ENCODE assay signal across 23 mouse cellular contexts in the genomic region with DNA sequence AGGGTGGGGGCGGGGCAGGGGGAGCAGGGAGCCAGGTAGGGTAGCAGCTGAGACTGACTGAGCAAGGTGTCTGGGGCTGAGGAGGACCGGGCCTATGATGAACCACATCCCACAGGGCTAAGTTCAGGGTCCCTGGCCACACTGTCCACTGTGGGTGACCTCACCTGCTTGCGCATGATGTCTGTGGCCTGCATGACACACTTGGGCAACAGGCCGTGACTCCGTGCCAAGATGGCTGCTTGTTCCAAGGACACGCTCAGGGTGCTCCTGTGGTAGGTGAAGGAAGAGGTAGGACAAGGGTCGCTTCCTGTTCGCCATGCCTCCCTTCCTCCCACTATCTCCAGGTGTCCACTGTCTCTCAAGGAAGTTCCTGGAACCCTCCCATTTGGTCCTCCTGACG.
DNase-seq lines count a peak whose midpoint lies in the region; ATAC-seq and TF ChIP-seq lines count a peak whose summit lies in the region.
"Had no signal": no experiment of that assay in that cellular context is flagged by ENCODE, and none has a peak within 500 bp of the region (broad histone marks: within the 10 kb centered on the region; RNA-seq: fewer than 3 reads in every experiment).

No protein-coding gene starts in this region.

- no peak overlapping the region for H3K4me3 ChIP-seq in kidney, adult 2 months (ENCODE audit: insufficient read depth, low read depth, low read length)
- H3K4me3 ChIP-seq in liver, adult 2 months (ENCODE audit: insufficient read depth, low read depth, low read length), result no peak overlapping the region
- H3K4me3 ChIP-seq in liver, postnatal 0 days (ENCODE audit: low read depth, low read length), result no peak overlapping the region
- H3K4me3 ChIP-seq: forebrain, embryonic 10.5 days; forebrain, embryonic 13.5 days; gastrocnemius, adult 2 months; hindbrain, embryonic 12.5 days; hindbrain, embryonic 15.5 days had no signal

- no peak overlapping the region for H3K9ac ChIP-seq in liver, adult 2 months (ENCODE audit: low read depth, low read length)
- no peak overlapping the region for H3K9ac ChIP-seq in liver, postnatal 0 days (replicated peaks)
- H3K9ac ChIP-seq: forebrain, embryonic 13.5 days; hindbrain, embryonic 12.5 days; hindbrain, embryonic 15.5 days had no signal

- no peaks in the 10 kb centered on the region for H3K9me3 ChIP-seq in liver, postnatal 0 days (ENCODE audit: low read length)
- H3K9me3 ChIP-seq: forebrain, embryonic 10.5 days; forebrain, embryonic 13.5 days; hindbrain, embryonic 12.5 days; hindbrain, embryonic 15.5 days had no signal

- no peak for TF ChIP-seq POLR2A in kidney, adult 2 months (IDR thresholded peaks at IDR 0.05; ENCODE audit: low read depth, low read length)
- no peak for TF ChIP-seq POLR2A in liver, adult 2 months (IDR thresholded peaks at IDR 0.05; ENCODE audit: extremely low read depth, insufficient read depth, low read length)

- no peak for TF ChIP-seq EP300 in liver, postnatal 0 days (IDR thresholded peaks at IDR 0.05; ENCODE audit: low read depth)

- WGBS in kidney, adult 2 months, result 71% methylated on average over 9 of the region's 9 CpGs
- 74% methylated on average over 9 of the region's 9 CpGs for WGBS in liver, adult 2 months
- 92% methylated on average over 9 of the region's 9 CpGs for WGBS in liver, postnatal 0 days (ENCODE audit: insufficient replicate concordance)

- H3K36me3 ChIP-seq in kidney, adult 2 months (ENCODE audit: control insufficient read depth, insufficient read depth, low read length), result no peaks in the 10 kb centered on the region
- H3K36me3 ChIP-seq in liver, adult 2 months (ENCODE audit: control insufficient read depth, insufficient read depth, low read length), result no peaks in the 10 kb centered on the region
- H3K36me3 ChIP-seq in liver, postnatal 0 days (replicated peaks; ENCODE audit: insufficient read depth, low read length), result peaks cover 32% of the 10 kb centered on the region
- H3K36me3 ChIP-seq: G1E had no signal

- no peak for TF ChIP-seq CTCF in kidney, adult 2 months (conservative IDR thresholded peaks at IDR 0.05; ENCODE audit: insufficient read depth, insufficient read length, low read depth, low read length)
- TF ChIP-seq CTCF in liver, adult 2 months (IDR thresholded peaks at IDR 0.05; ENCODE audit: low read depth, low read length), result no peak
- TF ChIP-seq CTCF in liver, postnatal 0 days (IDR thresholded peaks at IDR 0.05; ENCODE audit: low read depth), result no peak

- DNase-seq in adrenal gland, postnatal 14 days, result peak; percentile 58
- no peak for DNase-seq in adrenal gland, adult 8-10 months
- peak; percentile 63 for DNase-seq in kidney, adult 2 months
- no peak for DNase-seq in kidney, adult 18-20 months
- DNase-seq in liver, adult 2 months (ENCODE audit: extremely low read depth, low read depth, low spot score), result peak; percentile 70
- no peak for DNase-seq in liver, postnatal 0 days
- no peak for DNase-seq in frontal cortex, adult 2 months (ENCODE audit: extremely low spot score in 1 of 2, low spot score in 1 of 2)
- DNase-seq: B cell, adult 2 months; cerebellum, adult 18-20 months; cerebellum, adult 9-10 months; cerebellum, postnatal 14 days; gastrocnemius, adult 2 months; gastrocnemius, postnatal 14 days; heart, adult 11 months had no signal

- ATAC-seq in liver, postnatal 0 days, result no peak
- ATAC-seq: forebrain, embryonic 13.5 days; forebrain, embryonic 16.5 days; Patski had no signal

- H3K4me1 ChIP-seq in kidney, adult 2 months (ENCODE audit: control insufficient read depth, insufficient read depth, low read length), result no peaks in the 10 kb centered on the region
- H3K4me1 ChIP-seq in liver, adult 2 months (ENCODE audit: control insufficient read depth, insufficient read depth, low read length), result no peaks in the 10 kb centered on the region; the same call in 1 of the 2 replicates
- peaks cover 2% of the 10 kb centered on the region; the same call in 1 of the 2 replicates for H3K4me1 ChIP-seq in liver, postnatal 0 days (ENCODE audit: insufficient read depth)
- H3K4me1 ChIP-seq: hindbrain, embryonic 12.5 days; hindbrain, embryonic 15.5 days had no signal

- H3K4me2 ChIP-seq in liver, postnatal 0 days (ENCODE audit: low read depth, low read length), result no peak overlapping the region
- H3K4me2 ChIP-seq: forebrain, embryonic 13.5 days; heart, embryonic 11.5 days; hindbrain, embryonic 12.5 days; hindbrain, embryonic 15.5 days had no signal

- H3K27me3 ChIP-seq in kidney, adult 2 months (replicated peaks; ENCODE audit: control insufficient read depth, insufficient read depth, low read length), result no peaks in the 10 kb centered on the region
- H3K27me3 ChIP-seq in liver, adult 2 months (ENCODE audit: control insufficient read depth, insufficient read depth, low read length), result no peaks in the 10 kb centered on the region
- H3K27me3 ChIP-seq in liver, postnatal 0 days (ENCODE audit: insufficient read depth, low read length), result no peaks in the 10 kb centered on the region
- H3K27me3 ChIP-seq: CH12.LX; forebrain, embryonic 13.5 days; hindbrain, embryonic 12.5 days; hindbrain, embryonic 15.5 days; Patski had no signal

- no peak overlapping the region for H3K27ac ChIP-seq in kidney, adult 2 months (ENCODE audit: insufficient read depth, low read depth, low read length)
- H3K27ac ChIP-seq in liver, adult 2 months (replicated peaks; ENCODE audit: insufficient read depth, low read depth, low read length), result no peak overlapping the region
- H3K27ac ChIP-seq in liver, postnatal 0 days (ENCODE audit: low read depth), result no peak overlapping the region
- H3K27ac ChIP-seq: forebrain, embryonic 10.5 days; forebrain, embryonic 13.5 days; gastrocnemius, adult 2 months; hindbrain, embryonic 12.5 days; hindbrain, embryonic 15.5 days had no signal

- H3K79me2 ChIP-seq in liver, adult 2 months (ENCODE audit: control insufficient read depth, insufficient read depth, low read length), result no peaks in the 10 kb centered on the region

Comparison
In these comparisons a context has a peak if more than half of its experiments do, and no peak if none do; other contexts are left out.
1. DNase-seq: peak in adrenal gland, postnatal 14 days (single experiment), kidney, adult 2 months (single experiment) and liver, adult 2 months (single experiment); none in adrenal gland, adult 8-10 months (single experiment), kidney, adult 18-20 months (single experiment), liver, postnatal 0 days (single experiment) and frontal cortex, adult 2 months (0 of 2).